Mouse (Mus musculus): ENCODE data around the gene Adcy2.

Adcy2 gene

GRCm38 (mm10) chr13:68998918-68999801 is at the start of gene Adcy2:
Adcy2 (minus strand) TSS chr13:68999541.
- no peak for DNase-seq

DNA sequence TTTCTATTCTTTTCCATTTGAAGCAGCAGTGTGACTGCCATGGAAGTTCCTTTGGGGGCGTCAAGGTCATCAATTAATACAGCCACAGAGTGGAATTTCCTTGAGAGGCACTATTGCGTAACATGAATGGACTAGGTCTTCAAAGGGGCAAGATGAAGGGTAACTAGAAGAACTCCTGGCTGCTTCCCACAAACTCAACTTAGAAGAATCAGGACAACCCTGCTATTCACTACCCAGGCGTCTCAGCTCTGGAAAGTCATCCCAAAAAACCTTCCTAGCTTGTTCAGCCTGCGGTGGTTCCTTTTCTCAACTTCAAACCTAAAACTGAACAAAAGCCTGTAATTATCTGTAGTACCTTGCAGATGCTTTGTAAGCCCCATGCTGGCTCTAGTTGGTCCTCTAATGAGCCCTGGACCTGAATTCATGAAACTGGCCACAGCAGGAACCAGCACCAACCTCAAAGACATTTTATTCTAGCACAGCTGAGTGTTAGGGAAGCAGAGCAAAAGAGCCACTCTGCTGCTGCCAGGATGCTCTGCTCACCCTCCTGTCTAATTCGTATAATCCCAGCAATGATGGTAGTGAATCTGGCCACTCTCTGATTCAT is 37.8 kb upstream of the Adcy2 start:
- DNase-seq = no peak

GRCm38 (mm10) chr13:69034621-69035020 is 35.3 kb upstream of the Adcy2 start:
- DNase-seq = no peak

DNA sequence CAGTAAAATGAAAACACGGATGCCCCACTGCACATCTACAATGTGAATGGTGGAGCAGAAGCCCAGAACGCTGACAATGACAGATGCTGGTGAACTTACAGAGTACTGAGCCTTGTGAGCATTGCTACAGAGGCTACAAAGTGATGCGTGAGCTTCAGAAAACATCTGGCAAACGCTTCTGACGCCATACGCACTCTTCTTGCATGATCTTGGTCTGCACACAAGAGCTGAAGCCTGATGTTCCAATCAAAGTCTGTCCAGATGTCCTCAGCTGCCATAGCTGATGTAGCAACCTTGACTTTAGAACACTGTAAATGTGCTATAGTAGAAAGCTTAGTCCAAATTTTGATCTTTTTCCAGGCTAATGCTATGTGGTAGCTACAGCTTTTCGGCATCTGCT is 34.2 kb upstream of the Adcy2 start:
- DNase-seq = no peak

GRCm38 (mm10) chr13:69029078-69029757 is 29.9 kb upstream of the Adcy2 start:
- DNase-seq = no peak

DNA sequence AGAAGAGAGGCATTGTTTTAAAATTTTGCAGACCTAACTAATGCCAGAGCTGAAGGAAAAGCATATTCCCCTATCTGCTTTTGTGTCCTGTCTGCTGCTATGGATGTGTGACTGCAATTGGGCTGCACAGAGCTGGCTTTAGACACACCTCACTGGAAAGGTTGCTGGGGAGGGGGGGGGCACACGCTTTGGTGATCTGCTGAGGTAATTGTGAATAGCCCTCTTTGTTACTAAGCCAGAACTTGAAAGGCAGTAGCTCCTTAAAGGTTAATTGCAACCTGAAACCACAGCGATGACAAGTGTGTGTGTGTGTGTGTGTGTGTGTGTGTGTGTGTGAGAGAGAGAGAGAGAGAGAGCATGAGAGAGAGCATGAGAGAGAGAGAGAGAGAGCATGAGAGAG is 25.6 kb upstream of the Adcy2 start:
- DNase-seq = no peak

GRCm38 (mm10) chr13:69023239-69023638 is 23.9 kb upstream of the Adcy2 start:
- DNase-seq = no peak

GRCm38 (mm10) chr13:69020574-69020973 is 21.2 kb upstream of the Adcy2 start:
- no peak for DNase-seq

GRCm38 (mm10) chr13:69006915-69007314 is 7.6 kb upstream of the Adcy2 start:
- no peak for DNase-seq

GRCm38 (mm10) chr13:69006091-69006490 is 6.8 kb upstream of the Adcy2 start:
- no peak for DNase-seq

DNA sequence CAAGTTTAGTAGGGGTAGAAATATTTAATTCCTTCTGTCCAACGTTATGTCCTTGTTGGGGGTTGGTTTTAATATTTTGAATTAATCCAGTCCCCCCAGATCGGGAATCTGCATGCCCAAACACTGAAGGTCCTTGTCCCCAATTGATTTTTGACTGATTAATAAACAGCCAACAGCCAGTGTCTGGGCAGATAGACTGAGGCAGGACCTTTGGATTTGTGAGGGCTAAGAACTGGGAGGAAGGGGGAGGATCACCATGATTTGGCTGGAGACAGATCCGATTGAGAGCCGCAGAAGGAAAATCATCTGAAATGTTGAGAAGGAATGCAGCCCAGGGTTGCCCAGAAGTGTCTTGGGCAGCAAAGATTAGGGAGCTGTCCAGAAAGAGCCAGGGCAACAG is 5.1 kb upstream of the Adcy2 start:
- DNase-seq = no peak

GRCm38 (mm10) chr13:69002631-69003030 is 3.3 kb upstream of the Adcy2 start:
- DNase-seq = no peak

DNA sequence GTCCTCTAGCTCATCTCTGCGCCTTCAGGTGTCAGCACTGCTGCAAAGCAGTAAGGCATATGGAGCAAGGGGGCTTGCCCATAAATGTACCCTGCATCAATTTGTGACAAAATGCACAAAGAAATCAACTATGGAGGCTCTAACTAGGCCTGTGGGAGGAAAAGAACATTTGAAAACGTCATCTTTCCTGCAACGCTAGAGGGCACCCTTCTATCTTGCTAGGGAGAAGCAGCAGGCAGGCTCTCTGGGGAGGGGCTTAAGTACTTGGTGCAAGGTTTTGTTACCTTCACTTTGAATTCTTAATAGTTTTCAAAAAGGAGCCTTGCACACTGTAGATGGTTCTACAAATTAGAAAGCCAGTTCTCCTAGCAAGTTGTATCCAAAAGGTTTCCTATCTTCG is 2.8 kb upstream of the Adcy2 start:
- DNase-seq = no peak

DNA sequence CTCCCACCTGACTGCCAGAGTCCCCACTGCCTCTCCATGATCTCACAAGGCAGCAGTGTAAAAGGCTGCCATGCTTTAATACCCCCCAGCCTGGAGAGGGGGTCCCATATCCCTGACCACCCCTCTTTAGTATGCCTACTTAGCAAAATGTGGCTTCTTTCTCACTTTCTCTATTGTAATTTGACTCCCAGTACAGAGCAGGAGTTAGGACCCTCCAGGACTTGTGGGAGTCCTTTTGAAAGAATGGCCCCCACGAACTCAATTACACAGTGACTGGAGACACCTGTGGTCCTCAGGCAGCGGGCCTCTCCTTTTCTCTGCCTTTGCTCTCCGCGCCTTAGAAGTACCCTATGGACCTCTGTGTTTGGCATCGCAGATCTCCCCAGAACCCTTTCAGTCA is 485 bp upstream of the Adcy2 start:
- DNase-seq = no peak

DNA sequence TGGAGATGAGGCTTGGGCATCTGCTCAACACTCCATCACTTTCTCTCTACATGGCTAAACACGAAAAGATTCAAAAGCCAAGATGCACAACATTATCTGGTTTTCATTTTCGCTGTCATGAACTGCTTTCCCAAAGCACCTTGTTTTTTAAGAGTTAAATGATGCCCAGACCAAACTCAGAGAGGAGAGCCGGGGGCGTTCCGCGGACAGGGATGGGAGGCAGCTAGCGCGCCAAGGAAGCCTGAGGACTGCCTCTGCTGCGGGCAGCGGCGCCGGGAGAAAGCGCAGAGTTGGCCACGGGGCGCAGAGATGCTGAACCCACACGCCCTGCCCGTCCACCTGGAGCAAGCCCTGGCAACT is 803 bp downstream of the Adcy2 start:
- DNase-seq = no peak

GRCm38 (mm10) chr13:68997821-68998551 is 1.4 kb downstream of the Adcy2 start:
- DNase-seq = no peak

DNA sequence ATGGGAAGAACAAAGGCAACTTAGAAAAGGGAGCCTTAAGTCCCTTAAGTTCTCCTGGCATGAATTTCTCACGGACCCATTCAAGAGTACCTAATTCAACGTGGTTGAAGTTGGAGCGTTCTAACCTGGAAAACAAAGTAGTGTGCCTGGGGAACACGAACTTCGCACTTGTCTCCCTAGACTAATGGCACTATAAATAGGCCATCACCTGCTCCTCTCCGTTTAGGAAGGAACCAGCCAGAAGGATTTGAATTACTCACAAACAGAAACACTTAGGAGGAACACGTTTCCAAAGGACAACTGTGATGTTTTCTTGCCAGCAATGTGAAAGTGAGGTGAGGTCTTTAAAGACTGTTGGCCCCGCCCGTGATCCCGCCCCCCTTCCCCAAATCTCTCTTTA is 2.0 kb downstream of the Adcy2 start:
- no peak for DNase-seq

- DNase-seq = no peak
These were observed 2.7 kb downstream of the Adcy2 start for GRCm38 (mm10) chr13:68996661-68997060.

- DNase-seq = no peak
These were observed 13.6 kb downstream of the Adcy2 start for GRCm38 (mm10) chr13:68985789-68986188.

DNA sequence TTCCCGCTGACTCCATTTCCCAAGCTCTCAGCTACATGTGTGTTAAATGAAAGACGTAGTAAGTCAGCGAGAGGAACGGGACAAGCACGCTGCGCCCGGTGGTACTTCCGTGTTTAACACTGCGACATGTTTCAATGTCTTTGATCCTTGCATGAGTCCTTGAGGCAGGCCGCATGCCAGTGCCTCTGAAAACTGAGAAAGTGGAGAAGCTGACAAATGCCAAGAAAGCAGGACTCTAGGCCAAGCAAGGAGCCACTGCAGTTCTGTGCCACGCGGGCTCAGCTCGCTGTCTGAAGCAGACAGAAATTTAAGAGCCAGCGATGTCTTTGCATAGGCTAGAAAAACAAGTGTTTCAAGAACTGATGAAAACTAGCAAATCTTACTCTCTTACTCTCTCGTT is 15.3 kb downstream of the Adcy2 start:
- no peak for DNase-seq

- no peak for DNase-seq
These were observed 18.3 kb downstream of the Adcy2 start for GRCm38 (mm10) chr13:68981048-68981447.

GRCm38 (mm10) chr13:68973143-68973542 is 26.2 kb downstream of the Adcy2 start:
- no peak for DNase-seq

DNA sequence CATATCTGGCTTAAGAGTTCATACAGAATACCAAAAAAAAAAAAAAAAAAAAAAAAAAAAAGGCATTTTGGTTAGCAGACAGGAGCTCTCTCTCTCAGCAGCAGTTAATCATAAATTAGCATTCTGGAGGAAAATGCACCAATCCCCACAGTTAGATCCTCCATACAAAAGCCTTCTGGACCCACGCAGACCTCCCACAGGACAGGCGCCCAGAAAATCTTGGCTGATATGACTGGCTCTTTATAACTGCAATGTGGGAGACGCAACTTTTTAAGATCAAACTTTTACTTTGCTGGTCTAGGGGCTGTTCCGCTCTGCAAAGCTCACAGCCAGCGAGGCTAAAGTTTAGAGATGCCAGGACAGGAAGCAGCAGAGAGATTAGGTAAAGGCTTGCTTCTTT is 37.8 kb downstream of the Adcy2 start:
- no peak for DNase-seq
